Mouse (Mus musculus) kidney, adult 2 months (tissue): ENCODE data around the gene Atp13a2. TPM values are rescaled to one million over a fixed set of nuclear protein-coding genes. Genes with fewer than 3 reads are reported as not detected.

Experiments used
- DNase-seq: peaks from one replicate; pipeline ENCODE4 v3.0.0; 2021
- H3K27ac ChIP-seq: fragments of 200-500 bp; 2 replicates; pipeline ENCODE4 v1.5.1; 2012; ENCODE audit warnings: low read depth, low read length, control low read depth, inconsistent platforms; ENCODE audit not compliant: insufficient read depth
- H3K27me3 ChIP-seq: fragments of 200-500 bp; replicated peaks from 2 replicates; pipeline ENCODE4 v1.6.1; 2012; ENCODE audit warnings: mild to moderate bottlenecking, moderate library complexity, low read length, inconsistent platforms; ENCODE audit not compliant: control insufficient read depth, insufficient read depth
- H3K36me3 ChIP-seq: fragments of 200-500 bp; 2 replicates; pipeline ENCODE4 v1.6.1; 2012; ENCODE audit warnings: mild to moderate bottlenecking, moderate library complexity, low read length, inconsistent platforms; ENCODE audit not compliant: control insufficient read depth, insufficient read depth
- H3K4me1 ChIP-seq: fragments of 200-500 bp; 2 replicates; pipeline ENCODE4 v1.6.1; 2011; ENCODE audit warnings: low read length; ENCODE audit not compliant: control insufficient read depth, insufficient read depth
- H3K4me3 ChIP-seq: fragments of 200-500 bp; 2 replicates; pipeline ENCODE4 v1.5.1; 2011; ENCODE audit warnings: mild to moderate bottlenecking, low read depth, low read length, control low read depth; ENCODE audit not compliant: insufficient read depth
- CTCF ChIP-seq: fragments of 200-500 bp; conservative IDR thresholded peaks from 2 replicates; pipeline ENCODE4 v1.5.1; 2011; ENCODE audit warnings: low read depth, mild to moderate bottlenecking, control low read depth, low read length, moderate library complexity, mixed read lengths; ENCODE audit not compliant: insufficient read depth, insufficient read length
- POLR2A ChIP-seq: fragments of 200-500 bp; IDR thresholded peaks from one replicate; pipeline ENCODE4 v1.6.1; 2011; ENCODE audit warnings: low read depth, low read length, control low read depth
- whole genome bisulfite sequencing: fragments of 180-500 bp; shearing (Covaris S2); methylation state at CpG from one replicate; pipeline ENCODE4 v1.1.7; 2018; 5-methylcytosine and 5-hydroxymethylcytosine counted together
- polyA plus RNA-seq: library from polyadenylated mRNA; depleted of rRNA; stranded (reverse); fragments of >200 nt; gene quantifications from 2 replicates; pipeline ENCODE4 v1.2.3, GENCODE M21; 2012

The Atp13a2 gene
- polyA plus RNA-seq, 1 experiment: 46.3 TPM

DNA sequence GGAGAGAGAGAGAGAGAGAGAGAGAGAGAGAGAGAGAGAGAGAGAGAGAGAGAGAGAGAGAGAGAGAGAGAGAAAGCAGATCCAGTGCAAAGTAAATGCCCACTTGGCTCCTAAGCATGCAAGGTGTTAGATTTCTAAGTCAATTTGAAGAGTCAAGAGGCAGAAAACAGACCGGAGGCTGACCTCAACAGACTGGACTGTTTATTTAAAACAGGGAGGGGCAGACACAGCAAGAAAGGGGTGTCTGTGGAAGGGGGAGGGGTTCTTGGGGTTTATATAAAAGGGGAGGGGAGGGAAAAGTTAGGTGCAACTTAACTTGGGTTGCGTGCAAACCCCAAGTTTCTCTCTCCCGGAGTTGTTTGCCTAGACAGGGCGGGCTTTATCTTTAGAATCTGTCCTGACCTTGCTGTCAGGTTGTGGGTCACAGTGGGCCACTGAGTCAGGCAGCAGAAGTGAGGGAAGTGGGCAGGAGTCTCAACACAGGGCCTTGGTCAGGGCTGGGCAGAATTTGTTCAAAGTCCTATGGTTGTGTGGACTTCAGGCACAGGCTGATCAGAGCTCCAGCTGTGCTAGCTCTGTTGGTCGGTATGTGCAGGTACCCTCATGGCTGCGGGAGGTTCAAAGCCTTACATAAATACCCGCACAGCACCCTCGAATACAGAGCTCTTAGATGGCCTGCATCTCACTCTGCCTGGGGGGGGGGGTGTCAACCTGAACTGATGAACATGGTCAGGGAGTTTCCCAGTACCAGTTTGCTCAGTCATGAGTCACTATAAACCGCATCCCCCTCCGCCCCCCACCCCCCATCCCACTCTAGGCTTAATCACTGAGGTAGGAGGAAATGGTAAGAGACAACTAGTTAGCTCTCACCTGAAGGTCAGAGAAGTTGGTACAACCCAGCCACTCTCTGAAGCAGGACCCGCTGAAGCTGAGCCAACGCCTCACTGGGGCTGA is 38.9 kb upstream of the Atp13a2 start:
- peak; percentile 24 for DNase-seq
- TF ChIP-seq POLR2A: no peak
- no peak for TF ChIP-seq CTCF
- 63% methylated on average over 12 of the region's 12 CpGs for WGBS
- H3K4me3 ChIP-seq: no peak overlapping the region
- no peaks in the 10 kb centered on the region for H3K36me3 ChIP-seq
- H3K27ac ChIP-seq: no peak overlapping the region; the same call in 1 of the 2 replicates
- H3K4me1 ChIP-seq: no peaks in the 10 kb centered on the region; the same call in 1 of the 2 replicates
- H3K27me3 ChIP-seq: no peaks in the 10 kb centered on the region

DNA sequence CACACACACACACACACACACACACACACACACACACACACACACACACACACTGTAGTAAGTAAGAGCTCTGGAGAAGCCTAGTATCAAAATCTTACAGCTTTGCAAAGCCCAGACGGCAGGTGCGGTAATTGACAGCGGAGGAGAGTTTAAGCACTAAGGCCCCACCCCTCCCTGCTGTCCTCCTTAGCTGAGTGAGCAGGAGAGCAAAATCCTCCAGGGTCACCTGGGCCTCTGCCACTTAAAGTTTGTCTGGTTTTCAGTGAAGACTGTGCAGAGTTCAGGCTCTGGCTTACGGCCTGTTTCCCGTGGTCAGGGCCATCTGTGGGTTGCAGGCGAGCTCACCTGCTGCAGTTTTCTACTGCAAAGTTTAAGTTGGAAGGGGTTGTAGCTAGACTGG is 38.2 kb upstream of the Atp13a2 start:
- Histone ChIP-seq H3K27me3 (no peaks in the 10 kb centered on the region), H3K4me1 (no peaks in the 10 kb centered on the region; the same call in 1 of the 2 replicates), H3K27ac (no peak overlapping the region; the same call in 1 of the 2 replicates), H3K36me3 (no peaks in the 10 kb centered on the region), H3K4me3 (no peak overlapping the region)
- peak; percentile 90 for DNase-seq
- WGBS: 56% methylated on average over 6 of the region's 6 CpGs
- TF ChIP-seq CTCF: no peak
- TF ChIP-seq POLR2A: no peak

DNA sequence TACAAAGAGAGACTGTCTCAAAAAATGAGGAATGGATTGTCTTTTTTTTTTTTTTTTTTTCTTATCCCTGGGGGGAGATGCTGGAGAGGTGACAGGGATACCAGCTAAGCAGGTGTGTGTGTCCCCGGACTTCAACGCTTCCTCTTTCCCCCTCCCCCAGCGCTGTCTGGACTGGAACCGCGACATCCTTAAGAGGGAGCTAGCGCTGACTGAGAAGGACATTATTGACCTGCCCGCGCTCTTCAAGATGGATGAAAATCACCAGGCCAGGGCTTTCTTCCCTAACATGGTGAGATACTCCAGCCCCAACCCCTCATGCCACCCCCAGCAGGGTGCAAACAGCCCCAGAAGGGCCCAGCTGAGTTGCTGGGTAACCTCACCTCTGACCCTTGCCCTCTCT is 37.6 kb upstream of the Atp13a2 start:
- TF ChIP-seq POLR2A: no peak
- no peak for TF ChIP-seq CTCF
- H3K27me3 ChIP-seq: no peaks in the 10 kb centered on the region

DNA sequence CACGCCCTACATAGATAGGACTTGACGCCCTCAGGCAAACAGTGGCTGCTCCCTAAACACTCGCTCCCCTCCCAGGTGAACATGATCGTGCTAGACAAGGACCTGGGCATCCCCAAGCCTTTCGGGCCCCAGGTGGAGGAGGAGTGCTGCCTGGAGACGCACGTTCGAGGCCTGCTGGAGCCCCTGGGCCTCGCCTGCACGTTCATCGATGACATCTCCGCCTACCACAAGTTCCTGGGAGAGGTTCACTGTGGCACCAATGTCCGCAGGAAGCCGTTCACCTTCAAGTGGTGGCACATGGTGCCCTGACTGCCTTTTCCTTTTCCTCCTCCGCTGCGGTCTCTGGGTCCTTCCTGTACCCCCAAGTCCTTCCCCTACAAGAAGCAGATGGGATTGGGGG is 37.1 kb upstream of the Atp13a2 start:
- Histone ChIP-seq H3K4me3 (no peak overlapping the region), H3K27ac (no peak overlapping the region)
- WGBS: 92% methylated on average over 16 of the region's 16 CpGs

More for the DNA sequence above, 37.6 kb upstream of the Atp13a2 start:
- H3K4me3 ChIP-seq: no peak overlapping the region
- no peak for DNase-seq
- WGBS: 88% methylated on average over 8 of the region's 8 CpGs
- no peaks in the 10 kb centered on the region for H3K36me3 ChIP-seq
- H3K4me1 ChIP-seq: no peaks in the 10 kb centered on the region; the same call in 1 of the 2 replicates
- no peak overlapping the region for H3K27ac ChIP-seq

DNA sequence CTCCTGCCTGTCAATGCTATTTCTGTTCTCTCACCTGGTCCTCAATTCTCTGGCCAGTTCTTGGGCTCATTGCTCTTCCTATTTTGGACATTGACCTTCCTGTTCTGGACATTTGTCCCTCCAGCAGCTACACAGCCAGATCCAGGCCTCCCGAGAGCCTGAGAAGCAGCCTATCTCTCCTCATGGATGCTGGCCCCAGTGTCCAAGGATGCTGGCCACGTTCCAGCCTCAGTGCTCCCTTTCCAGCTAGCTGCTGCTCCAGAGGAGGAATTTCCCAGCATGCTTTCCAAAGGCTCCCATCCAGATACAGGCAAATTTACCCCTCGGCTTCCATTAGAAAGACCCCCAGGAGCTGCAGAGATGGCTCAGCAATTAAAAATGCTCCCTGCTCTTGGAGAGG is 36.1 kb upstream of the Atp13a2 start:
- Histone ChIP-seq H3K4me1 (no peaks in the 10 kb centered on the region; the same call in 1 of the 2 replicates), H3K4me3 (no peak overlapping the region), H3K27me3 (no peaks in the 10 kb centered on the region), H3K27ac (no peak overlapping the region), H3K36me3 (no peaks in the 10 kb centered on the region)
- 70% methylated on average over 3 of the region's 3 CpGs for WGBS
- TF ChIP-seq CTCF (no peak), POLR2A (no peak)
- DNase-seq: no peak

More for the DNA sequence above, 37.1 kb upstream of the Atp13a2 start:
- no peaks in the 10 kb centered on the region for H3K36me3 ChIP-seq
- no peaks in the 10 kb centered on the region; the same call in 1 of the 2 replicates for H3K4me1 ChIP-seq
- no peak for DNase-seq
- no peaks in the 10 kb centered on the region for H3K27me3 ChIP-seq
- TF ChIP-seq CTCF (no peak), POLR2A (no peak)

DNA sequence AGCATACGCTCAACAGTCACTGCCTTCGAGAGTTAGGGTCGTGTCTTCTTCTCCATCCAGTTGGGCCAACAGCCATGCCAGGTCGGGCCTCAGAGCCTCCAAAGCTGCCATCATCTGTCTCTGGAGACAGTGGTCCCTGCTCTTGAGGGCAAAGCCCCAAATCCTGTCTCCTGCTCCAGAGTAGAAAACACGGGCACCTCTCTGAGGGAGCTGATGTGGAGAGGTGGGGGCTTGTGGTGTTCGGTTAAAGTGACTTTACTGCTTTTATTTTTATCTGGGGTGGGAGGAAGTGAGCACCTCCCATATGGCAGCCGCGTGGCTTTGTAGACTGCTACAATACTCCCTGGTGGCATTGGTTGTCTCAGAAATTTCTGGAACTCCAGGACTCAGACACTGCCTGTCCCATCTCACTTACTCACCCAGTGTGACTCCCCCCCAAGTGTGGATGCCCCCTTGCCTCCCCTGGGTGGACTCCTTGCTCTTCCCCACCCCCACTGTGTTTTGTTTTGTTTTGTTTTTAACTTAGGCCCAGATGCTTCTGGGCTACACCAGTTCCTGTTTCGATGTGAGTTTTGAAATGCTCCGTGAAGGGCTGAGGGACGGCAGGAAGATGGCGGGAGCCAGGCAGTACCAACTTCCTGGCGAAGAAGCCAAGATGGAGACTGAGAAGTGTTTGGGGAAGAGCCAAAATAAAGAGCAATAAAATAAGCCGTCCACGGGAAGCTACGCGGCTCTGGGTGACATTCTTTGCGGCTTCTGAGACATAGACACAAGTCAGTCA is 34.6 kb upstream of the Atp13a2 start:
- TF ChIP-seq CTCF: no peak
- no peak for TF ChIP-seq POLR2A
- H3K4me3 ChIP-seq: no peak overlapping the region
- no peaks in the 10 kb centered on the region for H3K36me3 ChIP-seq
- no peak overlapping the region for H3K27ac ChIP-seq
- 69% methylated on average over 18 of the region's 18 CpGs for WGBS
- DNase-seq: no peak
- H3K4me1 ChIP-seq: no peaks in the 10 kb centered on the region; the same call in 1 of the 2 replicates
- H3K27me3 ChIP-seq: no peaks in the 10 kb centered on the region
